Mouse (Mus musculus): ENCODE measurements around the gene Bcl7a.

DNA sequence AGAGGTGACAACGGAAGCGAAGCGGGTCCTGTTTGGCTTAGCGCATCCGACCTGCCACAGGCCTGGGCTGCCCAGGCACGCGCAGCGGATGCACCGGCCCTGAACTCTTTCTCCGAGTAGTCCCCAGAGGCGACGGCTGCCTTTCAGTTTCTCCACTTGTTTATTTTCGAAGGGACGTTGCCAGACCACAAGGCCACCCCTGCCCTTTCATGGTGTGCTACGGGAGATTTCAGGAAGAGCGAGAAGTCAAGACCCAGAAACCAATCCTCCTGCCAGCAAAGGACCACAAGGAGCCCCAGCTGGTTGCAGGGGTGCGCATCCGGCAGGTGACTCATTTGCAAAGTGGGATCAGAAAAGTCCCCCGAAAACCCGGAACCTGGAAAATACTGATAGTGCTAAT is 38.3 kb downstream of the Bcl7a start:
- no peak for TF ChIP-seq GATA1 (IDR thresholded peaks at IDR 0.05; ENCODE audit: borderline replicate concordance, low read length)
- TF ChIP-seq FLI1 (IDR thresholded peaks at IDR 0.05; ENCODE audit: low read length) = no peak

Measured in megakaryocyte, embryonic 14.5 days (primary cell).